Mouse (Mus musculus) midbrain, embryonic 12.5 days (tissue): ENCODE measurements around the gene Ccl24. TPM values are rescaled to one million over a fixed set of nuclear protein-coding genes. Genes with fewer than 3 reads are reported as not detected.

Experiments used
- polyA plus RNA-seq: library from polyadenylated mRNA; unstranded; fragments of >200 nt; fragmentation: Nextera tagmentation; extraction: Ambion mirVana; gene quantifications from 2 replicates; pipeline ENCODE4 v1.2.1, GENCODE M21; 2016

Gene Ccl24
- polyA plus RNA-seq, 1 experiment from 2014 or later: 4.8 TPM

Other genes starting within 250 kb of the Ccl24 start
- not detected in 2 replicates for gene Fkbp6, start 223.0 kb downstream of the Ccl24 start, polyA plus RNA-seq
- gene Trim50, start 219.8 kb downstream of the Ccl24 start, polyA plus RNA-seq: not detected in 2 replicates
- gene Nsun5, start 203.1 kb downstream of the Ccl24 start, polyA plus RNA-seq: 35.3 and 36.9 TPM in 2 replicates
- 20.9 and 24.9 TPM in 2 replicates for gene Pom121, start 178.5 kb downstream of the Ccl24 start, polyA plus RNA-seq
- gene Hip1, start 27.9 kb downstream of the Ccl24 start, polyA plus RNA-seq: 68.4 and 69.7 TPM in 2 replicates
- not detected in 2 replicates for gene Ccl26, start 9.5 kb downstream of the Ccl24 start, polyA plus RNA-seq
- 60.2 and 64.6 TPM in 2 replicates for gene Rhbdd2, start 59.6 kb upstream of the Ccl24 start, polyA plus RNA-seq
- gene Por, start 97.0 kb upstream of the Ccl24 start, polyA plus RNA-seq: 141 and 145 TPM in 2 replicates
- gene Tmem120a, start 171.4 kb upstream of the Ccl24 start, polyA plus RNA-seq: 58.3 and 65.3 TPM in 2 replicates
- 0.18 and 0.64 TPM in 2 replicates for gene Styxl1, start 205.3 kb upstream of the Ccl24 start, polyA plus RNA-seq
- gene Mdh2, start 205.4 kb upstream of the Ccl24 start, polyA plus RNA-seq: 526 and 540 TPM in 2 replicates
- gene Srrm3, start 233.8 kb upstream of the Ccl24 start, polyA plus RNA-seq: 72.1 and 73.3 TPM in 2 replicates